Mouse (Mus musculus) thymus, postnatal 0 days (tissue): Measurements from ENCODE around the gene Rasgrf2. TPM values are rescaled to one million over a fixed set of nuclear protein-coding genes. Genes with fewer than 3 reads are reported as not detected.
"Not testable (repeated sequence)": the region's sequence is repeated elsewhere in the genome, so short reads cannot be mapped to it uniquely, and the experiment has no call there.

Experiments used
- DNase-seq: peaks from one replicate; pipeline ENCODE4 v3.0.0-alpha.2; 2015; ENCODE audit warnings: low spot score
- polyA plus RNA-seq: library from polyadenylated mRNA; unstranded; fragments of >200 nt; fragmentation: Nextera tagmentation; extraction: Ambion mirVana; gene quantifications from 2 replicates; pipeline ENCODE4 v1.2.1, GENCODE M21; 2015

Gene Rasgrf2
- polyA plus RNA-seq, result 2.2 and 2.5 TPM in 2 replicates

DNA sequence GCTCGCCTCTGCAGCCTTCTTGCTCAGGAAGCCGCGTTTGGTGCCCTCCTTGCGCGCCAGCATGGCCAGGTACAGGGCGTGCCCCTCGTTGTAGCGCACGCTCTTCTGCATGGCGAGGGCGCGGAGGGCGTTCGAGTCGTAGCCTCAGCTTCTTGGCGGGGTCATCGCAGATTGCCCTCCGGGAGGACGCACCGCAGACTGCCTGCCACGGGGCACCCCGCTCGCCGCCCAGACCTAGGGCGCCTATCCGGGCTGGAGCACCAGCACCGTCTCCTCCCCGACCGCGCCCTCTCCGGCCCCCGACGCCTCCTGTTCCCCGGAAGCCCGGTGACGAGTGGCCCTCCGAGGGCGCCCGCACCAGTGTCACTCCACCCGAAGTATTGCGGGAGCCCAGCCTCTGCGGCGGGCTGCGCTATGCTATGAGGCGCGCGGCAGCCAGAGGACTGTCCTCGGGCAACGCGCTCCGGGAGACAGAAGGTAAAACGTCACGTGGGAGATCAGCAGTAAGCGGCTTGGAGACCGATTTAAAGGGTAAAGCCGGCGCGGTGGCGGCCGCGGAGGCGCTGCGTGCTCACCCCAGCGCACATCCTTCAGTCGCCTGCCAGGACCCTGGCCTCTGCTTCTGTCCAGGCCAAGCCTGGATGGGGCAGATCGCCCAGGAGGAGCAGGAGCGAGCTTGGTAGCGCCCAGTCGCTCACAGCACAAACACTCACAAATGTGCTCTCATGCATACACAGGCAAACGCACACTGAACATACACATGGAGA lies at the start of gene Rasgrf2:
Gene Rasgrf2 (minus strand): TSS at position 273 of the 767 bp plus-strand sequence.
- no peak for DNase-seq

- DNase-seq, result not testable (repeated sequence)
Measured at GRCm38 (mm10) chr13:92172686-92173085, 41.2 kb upstream of the Rasgrf2 start.

DNA sequence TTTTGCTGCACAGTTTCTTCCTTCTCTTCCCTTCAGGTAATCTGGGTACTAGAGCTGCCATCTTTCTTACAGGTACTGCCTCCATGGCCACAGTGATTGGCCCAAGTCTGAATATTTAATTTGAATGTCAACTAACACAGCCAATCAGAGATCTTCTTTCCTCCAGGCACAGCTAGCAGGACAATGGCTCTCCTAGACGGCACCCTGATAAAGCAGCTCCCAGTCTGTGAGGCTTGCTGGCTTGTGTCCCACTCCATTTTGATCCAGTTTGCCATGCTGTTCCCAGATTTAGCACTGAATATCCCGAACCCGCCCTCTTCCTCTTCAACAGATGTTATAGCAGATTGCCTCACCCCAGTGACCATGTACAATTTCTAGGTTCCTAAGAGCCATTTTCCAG lies 19.1 kb upstream of the Rasgrf2 start:
- DNase-seq, result no peak

DNA sequence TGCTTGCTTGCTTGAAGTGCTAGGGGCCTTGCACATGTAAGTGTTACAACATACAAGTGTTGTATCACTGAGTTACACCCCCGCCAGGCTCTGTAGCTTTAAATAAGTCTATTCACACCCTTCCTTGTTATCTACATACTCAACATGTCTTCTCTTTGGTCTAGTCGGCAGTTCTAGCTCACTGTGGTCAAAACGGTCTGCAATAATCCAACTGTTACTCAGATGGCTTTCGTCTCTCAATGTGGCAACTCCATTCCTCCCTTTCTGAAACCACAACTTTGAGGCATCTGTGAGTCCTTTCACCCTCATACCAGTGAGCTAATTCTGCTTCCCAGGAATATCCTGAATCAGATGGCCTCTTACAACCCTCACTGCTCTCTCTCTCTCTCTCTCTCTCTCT lies 17.4 kb upstream of the Rasgrf2 start:
- no peak for DNase-seq

GRCm38 (mm10) chr13:92134792-92135191 lies 3.3 kb upstream of the Rasgrf2 start:
- no peak for DNase-seq

GRCm38 (mm10) chr13:92132599-92132998 lies 1.1 kb upstream of the Rasgrf2 start:
- DNase-seq, result no peak

GRCm38 (mm10) chr13:92130994-92131383 lies 467 bp downstream of the Rasgrf2 start:
- no peak for DNase-seq

GRCm38 (mm10) chr13:92129877-92130276 lies 1.6 kb downstream of the Rasgrf2 start:
- DNase-seq, result no peak

- DNase-seq, result no peak
Measured at GRCm38 (mm10) chr13:92125902-92126301, 5.6 kb downstream of the Rasgrf2 start.

DNA sequence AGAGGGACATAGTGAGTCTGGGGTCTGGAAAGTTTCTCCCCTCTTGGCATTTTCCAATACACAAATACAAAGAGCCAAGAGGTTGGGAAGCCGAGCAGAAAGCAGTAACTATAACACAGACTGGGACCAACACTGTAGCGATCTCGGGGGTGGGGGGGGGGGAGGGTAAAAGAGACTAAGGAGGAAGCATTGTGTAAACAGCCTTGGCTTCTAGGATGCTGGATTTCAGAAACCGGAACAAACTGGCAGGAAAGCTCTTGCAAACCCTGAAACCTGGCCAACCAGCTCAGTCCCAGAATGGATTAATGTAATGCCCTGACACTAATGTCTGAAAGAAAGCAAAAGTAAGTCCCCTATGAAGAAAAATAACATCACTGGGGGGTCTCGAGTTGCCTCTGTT lies 11.8 kb downstream of the Rasgrf2 start:
- no peak for DNase-seq

DNA sequence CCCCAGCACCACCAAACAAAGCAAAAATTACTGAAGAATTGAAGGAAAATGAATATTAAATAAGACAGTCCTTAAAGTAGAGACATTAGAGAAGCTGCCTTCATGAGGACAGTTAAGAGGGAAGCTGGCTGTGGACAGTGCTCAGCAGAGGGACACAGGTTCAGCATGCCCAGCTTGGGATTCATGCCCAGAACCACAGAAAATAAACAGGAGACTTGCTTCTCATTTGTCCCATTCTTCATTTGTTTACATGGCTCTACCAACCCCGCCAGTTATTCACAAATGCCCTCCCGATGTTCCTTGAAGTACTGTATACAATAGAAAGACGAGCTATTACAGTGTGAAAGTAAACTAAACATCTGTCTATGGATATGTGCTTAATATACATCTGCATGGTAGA lies 17.4 kb downstream of the Rasgrf2 start:
- DNase-seq, result no peak

- no peak for DNase-seq
Measured at GRCm38 (mm10) chr13:92108237-92108636, 23.2 kb downstream of the Rasgrf2 start.

DNA sequence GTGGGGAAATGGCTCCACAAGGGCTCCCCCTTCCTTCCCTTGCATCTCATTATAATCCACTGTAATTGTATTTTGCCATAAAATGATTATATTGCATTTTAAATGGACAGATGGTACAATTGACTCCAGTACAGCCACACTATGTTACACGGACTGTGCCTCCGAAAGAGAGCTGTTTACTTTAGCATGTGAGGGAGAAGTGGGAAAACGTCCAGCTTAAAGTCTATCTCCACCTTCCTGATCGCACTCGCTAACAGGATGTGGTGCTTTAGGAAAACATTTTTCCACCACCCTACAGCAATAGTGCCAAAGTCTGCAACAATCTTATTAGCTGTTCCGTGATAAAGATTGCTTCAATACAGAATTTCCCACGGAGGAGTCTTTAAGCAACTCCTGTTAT lies 27.2 kb downstream of the Rasgrf2 start:
- DNase-seq, result no peak

GRCm38 (mm10) chr13:92098484-92098883 lies 33.0 kb downstream of the Rasgrf2 start:
- no peak for DNase-seq

- no peak for DNase-seq
Measured at GRCm38 (mm10) chr13:92095131-92096090, 36.0 kb downstream of the Rasgrf2 start.

DNA sequence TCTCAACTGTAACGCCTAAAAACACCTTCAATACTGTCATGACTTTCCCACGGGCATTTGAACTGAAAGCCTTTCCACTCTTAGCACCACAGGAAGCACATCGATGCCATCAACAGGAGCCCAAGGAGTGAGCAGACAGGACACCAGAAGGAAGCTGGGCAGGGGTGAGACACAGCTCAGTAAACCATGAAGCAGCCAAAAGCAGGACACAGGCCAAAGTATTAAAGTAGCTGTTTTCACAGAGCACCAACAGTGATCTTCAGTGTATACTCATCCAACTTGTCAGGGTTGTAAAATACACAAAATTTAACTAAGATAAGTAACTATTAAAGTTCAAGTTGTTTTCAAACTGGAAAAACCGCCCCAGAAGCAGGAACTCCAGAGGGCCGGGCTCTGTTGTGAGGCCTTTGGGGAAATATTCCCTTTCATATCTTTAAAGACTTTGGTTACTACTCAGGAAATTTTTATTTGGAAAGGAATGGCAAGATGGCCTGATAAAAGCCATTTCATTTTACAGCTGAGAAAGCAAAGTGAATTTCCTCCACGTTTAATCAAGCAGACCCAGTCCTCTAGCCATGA lies 37.7 kb downstream of the Rasgrf2 start:
- no peak for DNase-seq

DNA sequence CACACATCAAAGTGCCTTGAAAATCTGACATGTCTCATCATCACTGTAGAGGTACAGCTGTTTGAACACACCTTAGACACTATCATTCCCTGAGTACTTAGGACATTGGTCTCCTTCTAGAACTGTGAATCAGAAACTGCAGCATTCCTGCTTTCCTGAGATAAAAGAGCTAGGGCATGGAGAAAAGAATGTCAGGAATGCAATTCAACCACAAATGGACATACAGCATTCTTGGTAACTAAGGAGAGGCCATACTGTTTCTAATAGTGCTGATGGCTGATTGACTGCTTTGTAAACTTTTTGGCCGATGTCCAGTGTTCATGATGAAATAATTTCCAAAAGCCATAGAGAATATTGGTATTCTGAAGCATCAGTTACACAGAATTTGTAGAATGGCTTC lies 58.3 kb downstream of the Rasgrf2 start:
- no peak for DNase-seq

DNA sequence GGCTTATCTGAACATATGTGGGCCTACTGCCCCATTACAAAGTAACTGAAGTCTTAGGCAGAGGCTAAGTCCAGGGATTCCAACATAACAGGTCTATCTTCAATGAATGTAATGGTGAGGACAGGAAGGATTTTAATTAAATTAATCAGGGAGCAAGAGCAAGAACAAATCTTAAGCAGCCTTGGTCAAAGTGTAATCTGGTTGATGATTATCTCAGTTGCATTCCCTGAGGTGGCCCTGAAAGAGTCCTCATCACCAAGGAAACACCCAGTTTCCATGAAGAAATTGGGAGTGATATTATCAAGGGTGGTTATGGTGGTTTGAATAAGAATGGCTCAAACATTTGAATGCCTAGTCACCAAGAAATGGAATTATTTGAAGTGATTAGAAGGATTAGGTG lies 62.8 kb downstream of the Rasgrf2 start:
- no peak for DNase-seq

DNA sequence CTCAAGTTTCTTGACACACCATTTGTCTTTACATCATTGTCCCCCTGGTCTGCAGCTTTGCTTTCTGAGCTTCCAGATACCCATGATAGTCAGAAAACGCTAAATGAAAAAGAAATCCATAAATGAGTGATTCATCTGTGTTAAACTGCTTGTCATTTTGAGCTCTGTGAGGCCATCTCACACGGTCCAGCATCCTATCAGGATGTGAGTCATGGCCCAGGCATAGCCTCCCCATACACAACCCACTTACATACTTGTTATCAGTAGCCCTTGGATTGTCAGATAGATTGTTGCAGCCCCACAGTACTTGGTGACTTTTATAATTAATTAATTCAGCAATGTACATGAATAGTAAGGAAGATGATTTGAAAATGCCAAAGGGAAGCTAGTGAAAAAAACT lies 63.6 kb downstream of the Rasgrf2 start:
- no peak for DNase-seq

GRCm38 (mm10) chr13:92053748-92054147 lies 77.7 kb downstream of the Rasgrf2 start:
- no peak for DNase-seq

- no peak for DNase-seq
Measured at GRCm38 (mm10) chr13:92053001-92053400, 78.5 kb downstream of the Rasgrf2 start.

- DNase-seq, result no peak
Measured at GRCm38 (mm10) chr13:92051216-92051615, 80.2 kb downstream of the Rasgrf2 start.
